Mouse (Mus musculus) hindlimb bud, embryonic 11.5 days (tissue): ENCODE data around the gene Pigk.
"Not testable (repeated sequence)": the region's sequence is repeated elsewhere in the genome, so short reads cannot be mapped to it uniquely, and the experiment has no call there.

Experiments used
- DNase-seq: peaks from one replicate; pipeline ENCODE4 v3.0.0-alpha.2; 2012; ENCODE audit warnings: low read depth, low spot score; ENCODE audit errors: extremely low spot score

Gene Pigk

DNA sequence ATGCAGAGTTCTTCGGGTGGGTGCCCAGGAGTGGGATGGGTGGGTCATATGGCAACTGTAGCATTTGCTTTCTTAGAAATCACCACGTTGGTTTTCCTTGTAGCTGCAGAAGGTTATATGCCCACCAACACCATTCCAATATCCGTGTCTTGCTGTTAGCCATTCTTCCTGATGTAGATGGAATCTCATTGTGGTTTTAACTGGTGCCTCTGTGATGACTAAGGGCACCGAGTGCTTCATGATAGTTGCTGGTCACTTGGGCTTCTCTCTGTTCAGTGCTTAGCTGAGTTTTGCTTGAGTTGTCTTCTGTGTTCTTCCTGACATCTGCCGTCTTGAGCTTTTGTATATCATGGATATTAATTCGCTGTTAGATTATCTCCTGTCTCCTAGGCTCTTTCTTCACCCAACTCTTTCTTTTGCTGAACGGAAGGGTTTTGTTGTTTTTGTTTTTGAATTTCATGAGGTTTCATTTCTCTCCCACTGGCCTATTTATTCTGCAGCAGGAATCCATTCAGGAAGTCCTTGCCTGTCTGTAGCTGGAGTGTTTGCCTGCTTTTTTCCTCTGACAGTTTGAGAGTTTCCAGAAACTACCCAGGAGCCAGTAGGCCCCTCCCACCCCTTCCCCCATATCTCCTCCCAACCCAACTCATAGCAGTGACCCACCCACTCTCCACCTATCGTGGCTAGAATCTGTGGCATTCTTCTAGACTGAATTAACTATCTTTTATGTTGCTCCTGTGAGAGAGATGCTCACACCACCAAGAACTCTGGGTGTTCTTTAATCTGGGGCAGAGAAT, 50.8 kb downstream of the Pigk start:
- DNase-seq, result no peak

DNA sequence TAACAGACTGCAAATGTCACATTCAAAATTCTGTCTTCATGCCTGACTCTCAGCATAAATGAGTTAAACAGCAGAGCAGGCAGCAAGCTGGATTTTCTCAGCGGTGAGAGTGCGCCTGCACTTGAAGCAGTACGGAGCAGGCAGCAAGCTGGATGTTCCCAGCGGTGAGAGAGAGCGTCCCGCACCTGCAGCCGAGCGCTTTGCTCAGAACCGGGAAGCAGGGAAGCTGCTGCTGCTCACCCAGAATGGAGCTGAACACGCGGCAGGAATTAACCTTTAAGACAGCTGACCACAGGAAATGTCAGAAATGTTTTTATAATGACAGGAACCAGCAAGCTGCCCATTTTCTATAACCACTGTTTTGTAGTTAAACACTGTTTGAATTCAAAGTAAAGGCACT, 53.6 kb downstream of the Pigk start:
- no peak for DNase-seq

DNA sequence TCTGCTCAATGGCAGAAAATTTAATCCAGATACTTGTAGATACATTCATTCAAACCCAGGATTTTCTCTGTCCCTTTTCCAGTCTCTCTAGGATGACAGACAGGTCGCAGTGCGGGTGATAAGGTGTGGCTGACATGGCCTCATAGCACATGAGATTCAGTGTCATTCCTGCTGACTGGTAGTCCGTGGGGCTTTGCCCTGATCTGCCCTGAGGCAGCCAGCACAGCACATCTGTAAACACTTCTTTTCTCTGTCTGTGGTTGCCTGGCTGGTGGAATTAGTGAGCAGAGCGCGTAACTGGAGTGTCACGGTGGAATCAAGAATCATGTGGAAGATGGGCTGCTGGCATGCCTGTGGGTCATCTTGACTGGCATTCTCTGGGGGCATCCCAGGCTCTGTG, 56.2 kb downstream of the Pigk start:
- no peak for DNase-seq

DNA sequence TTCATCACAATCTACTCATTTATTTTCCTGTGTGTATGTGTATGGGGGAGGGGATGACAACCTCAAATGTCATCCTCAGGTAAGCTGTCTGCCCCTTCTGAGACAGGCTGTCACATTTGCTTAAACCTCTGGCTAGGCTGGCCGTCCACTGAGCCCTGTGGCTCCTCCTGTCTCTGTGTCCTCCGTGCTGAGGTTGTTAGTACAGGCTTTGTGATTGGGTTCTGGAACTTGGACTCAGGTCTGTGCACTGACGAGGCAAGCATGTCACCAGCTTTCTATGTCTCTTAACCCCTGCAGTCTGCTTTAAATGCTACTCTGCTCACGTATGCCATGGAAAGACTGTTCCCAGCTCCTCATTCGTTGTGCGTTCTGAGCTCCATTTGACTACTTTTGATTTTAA, 62.5 kb downstream of the Pigk start:
- no peak for DNase-seq

DNA sequence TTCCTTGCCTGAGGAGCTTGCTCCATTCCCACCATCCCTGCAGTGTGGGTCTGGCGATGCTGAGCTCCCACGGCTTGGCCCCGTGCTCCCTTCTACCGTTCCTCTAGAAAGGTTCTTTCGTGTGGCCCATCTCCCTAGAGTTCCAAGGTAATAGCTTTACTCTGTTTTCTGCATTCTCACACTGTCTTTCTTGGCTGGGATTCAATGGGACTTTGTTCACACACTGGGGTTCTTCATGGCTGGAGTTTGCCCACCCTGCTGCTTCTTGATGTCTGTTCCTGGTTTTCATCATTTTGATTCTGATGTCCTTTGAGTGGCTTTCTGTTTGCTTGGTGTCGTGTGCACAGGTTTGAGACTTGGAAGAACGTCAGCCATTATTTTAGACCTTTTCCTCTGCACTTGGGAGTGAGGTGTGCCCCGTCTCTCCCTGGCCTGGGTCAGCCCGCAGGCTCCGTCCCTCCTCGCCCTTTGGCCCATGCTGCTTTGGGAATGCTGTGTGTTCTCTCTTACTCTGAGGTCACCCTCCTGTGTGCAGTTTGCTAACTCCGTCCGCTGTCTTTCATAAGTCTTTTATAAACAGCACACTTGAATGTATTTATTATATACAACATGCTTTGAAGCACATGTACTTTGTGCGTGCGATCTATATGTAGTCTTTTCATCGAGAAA, 63.1 kb downstream of the Pigk start:
- no peak for DNase-seq

DNA sequence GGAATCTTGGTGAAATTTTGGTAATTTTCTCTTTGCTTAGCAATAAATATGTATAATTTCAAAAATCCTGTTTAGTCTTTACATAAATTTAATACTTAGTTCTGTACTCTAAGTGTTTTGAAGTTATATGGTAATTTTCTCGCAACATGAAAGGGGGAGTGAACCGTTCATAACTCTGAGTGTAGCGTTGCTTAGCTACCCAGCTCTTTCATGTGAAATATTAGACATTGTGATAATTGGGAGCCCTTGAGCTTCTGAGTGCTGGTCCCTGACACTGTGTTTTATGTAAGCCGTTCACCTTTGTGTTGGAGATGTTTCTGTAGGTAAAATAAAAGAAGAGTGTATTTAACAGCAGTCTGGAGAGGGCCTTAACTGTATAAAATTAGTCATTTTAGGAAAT, 65.9 kb downstream of the Pigk start:
- DNase-seq, result no peak

DNA sequence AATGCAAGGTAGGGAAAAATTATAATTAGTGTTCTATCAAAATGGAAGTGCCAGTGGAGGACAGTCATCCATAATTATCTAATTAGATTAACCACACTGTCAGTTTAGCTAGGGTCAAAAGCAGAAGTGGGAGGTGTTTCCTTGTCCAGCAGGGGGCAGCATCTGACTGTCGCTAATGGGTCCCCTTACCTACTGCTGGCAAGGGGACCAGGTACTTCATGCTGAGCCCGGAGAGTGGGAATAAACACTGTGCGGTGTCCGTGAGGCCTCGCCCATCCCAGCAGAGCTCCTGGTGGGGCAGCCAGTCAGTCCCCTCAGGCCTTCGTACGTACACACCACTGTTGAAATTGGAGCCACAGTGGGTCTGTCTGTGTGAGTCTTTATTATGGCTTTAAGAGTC, 69.9 kb downstream of the Pigk start:
- peak; percentile 52 for DNase-seq

DNA sequence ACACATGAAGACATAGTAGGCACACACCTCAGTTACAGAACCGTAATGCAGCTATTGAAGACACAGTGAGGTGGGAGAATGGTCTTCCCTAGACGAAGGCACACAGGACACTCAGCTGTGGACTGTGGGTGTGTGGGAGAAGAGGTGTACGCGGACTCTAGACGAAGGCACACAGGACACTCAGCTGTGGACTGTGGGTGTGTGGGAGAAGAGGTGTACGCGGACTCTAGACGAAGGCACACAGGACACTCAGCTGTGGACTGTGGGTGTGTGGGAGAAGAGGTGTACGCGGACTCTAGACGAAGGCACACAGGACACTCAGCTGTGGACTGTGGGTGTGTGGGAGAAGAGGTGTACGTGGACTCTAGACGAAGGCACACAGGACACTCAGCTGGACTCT, 70.5 kb downstream of the Pigk start:
- DNase-seq, result not testable (repeated sequence)

DNA sequence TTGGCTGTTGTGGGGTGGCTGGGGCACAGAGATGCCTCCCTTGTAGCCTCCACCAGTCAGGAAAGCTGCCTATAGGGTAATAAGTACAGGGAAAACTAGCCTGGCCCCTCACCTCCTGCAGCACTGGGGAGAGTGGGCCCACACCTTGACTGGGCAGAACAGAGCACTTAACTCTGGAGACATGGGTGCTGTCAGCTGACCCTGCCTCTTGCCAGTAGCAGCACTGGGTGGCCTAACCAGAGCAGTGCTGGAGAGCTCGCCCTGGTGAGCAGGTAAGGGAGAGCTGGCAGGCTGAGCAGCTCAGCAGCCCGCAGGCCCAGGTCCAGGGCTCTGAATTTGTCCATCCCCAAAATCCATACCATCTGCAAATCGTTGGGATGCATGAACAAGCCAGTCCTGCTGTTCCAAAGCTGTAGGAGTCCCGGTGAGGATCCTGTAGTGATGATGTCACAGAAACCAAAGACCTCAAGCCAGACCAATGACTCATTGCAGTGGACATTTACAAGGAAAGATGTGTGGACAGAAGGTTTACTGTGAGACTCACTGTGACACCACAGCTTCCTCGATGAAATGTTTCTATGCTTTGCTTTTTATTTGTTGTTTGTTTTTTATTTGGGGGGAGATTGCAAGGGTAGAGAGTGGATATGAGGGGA, 74.5 kb downstream of the Pigk start:
- DNase-seq, result not testable (repeated sequence)

DNA sequence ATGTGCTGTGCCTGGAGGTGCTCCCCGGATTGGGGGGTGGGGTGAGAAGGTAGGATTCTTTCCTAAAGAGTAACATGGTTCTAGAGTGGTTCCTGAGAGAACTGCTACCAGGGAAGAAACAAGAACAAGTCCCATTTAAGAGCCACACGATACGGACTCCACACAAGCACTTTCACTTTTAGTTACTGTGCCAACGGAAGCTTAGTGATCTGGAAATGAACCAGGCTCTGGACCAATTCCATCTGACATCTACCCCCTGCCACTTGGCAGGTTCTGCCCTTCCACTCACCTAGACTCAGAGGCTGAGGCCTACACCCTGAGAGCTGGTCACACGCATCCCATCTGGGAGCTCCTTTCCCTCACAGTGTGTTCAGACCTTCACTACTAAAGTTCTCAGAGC, 78.7 kb downstream of the Pigk start:
- no peak for DNase-seq

DNA sequence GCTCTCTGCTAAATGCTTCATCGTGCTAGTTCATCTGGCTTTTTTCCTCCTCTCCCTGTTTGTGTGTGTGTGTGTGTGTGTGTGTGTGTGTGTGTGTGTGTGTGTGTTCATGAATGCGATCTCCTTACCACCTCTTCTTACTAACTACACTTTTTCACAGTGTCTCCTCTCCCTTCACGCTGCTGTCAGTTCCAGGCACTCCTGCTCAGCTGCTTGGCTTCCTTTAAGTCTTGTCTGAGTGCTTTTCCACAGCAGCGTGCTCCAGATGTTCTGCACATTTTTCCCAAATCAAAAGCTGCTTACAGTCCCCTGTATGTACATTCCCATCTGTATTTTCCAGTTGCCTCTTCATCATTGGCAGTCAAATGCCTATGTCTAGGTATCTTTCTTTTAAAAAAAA, 79.1 kb downstream of the Pigk start:
- no peak for DNase-seq

DNA sequence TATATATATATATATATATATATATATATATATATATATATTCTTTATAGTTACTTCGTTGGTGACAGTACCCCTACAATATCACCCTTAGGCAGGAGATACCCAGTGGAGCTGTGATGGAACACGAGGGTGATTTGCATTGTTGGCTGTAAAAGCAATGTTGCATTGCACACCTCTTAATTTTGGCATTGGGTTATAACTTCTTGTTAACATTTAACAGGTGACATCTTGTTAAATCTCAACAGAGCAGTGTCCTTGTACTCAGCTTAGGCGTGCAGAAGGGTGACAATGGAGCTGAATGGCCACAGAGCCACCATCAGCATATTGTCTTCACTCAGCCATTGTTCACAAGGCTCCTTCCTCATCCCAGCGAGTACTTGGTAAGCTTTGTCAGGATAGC, 82.3 kb downstream of the Pigk start:
- no peak for DNase-seq

DNA sequence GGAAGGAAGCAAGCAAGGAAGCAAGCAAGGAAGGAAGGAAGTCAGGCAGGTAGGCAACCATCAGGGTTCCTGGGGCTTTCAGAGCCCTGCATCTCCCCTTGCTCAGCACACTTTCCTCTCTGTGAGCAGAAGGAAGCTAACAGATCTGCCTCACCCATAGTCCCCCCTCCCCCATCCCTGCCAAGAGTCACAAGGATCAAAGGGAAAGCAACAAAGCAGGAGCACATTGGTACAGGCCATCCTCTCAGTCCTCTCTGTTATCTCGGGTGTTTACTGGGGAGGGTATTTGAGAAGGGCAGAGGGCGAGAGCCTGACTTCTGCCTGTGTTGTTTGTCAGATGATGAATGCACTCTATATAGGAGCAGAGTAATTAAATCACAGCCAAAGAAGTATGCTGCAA, 83.5 kb downstream of the Pigk start:
- DNase-seq, result no peak

DNA sequence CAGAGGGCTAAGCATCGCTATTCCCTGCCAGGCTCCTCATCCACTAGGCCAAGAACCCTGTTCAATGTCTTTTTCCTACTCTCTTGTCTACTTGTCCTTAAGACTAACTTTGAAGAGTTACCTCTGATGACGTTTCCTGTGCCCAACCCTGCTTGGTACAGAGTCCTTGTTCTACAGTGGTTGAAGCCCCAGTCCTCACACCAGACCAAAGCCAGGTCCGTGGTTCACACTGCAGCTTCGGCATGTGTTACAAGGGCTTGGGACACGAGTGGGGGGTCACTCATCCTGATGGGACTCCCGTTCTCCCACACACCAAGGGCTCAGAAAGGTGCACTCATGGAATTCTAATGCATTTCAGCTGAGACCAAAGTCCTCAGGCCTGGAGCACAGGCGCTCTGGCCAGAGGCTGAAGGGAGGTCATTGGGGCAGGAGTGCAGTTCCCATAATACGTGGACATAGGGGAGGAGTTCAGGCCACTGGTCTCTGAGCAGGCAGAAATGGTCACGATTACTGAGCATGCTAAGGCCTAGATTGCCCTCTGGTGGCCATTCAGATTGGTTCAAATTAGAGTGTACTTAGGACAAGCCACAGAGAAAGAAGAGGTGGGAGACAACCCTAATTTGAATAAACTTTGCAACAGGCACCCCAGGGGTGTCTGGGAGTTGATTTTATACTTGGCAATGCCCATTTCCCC, 86.0 kb downstream of the Pigk start:
- DNase-seq, result no peak

DNA sequence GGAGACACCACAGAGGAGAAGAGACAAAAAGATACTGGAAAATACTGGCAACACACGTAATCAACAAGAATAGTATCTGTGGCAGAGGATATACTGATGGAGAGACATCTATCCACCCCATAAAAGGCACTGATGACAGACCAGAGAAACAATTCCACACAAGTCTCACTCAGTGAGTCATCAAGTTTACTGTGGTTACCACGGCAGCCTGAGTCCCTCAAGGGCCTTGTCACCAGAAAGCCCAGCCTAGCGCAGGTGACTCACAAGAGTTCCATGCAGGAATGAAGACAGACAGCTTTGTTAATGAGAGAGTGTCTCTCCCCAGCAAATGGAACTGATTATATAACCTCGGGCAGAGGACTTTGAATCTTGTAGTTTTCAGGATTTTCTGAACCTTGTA, 100.0 kb downstream of the Pigk start:
- no peak for DNase-seq

DNA sequence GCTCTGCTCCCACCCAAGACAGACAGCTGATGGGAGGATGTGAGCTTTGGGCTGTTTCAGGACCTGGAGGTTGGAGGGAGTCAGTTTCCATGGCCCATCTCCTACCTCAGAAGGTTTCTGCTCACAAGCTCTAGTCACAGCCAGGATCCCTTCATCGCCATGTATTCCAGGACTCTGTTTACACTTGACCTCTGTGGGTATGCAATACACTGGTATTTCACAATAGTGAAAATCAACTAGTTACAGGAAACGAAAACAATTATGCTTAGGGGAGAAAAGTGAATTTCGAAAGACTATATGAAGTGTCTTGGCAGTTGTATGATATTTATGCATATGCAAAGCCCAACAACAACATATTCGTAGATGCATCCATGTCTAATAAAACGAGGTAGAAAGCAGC, 101.2 kb downstream of the Pigk start:
- DNase-seq, result no peak

DNA sequence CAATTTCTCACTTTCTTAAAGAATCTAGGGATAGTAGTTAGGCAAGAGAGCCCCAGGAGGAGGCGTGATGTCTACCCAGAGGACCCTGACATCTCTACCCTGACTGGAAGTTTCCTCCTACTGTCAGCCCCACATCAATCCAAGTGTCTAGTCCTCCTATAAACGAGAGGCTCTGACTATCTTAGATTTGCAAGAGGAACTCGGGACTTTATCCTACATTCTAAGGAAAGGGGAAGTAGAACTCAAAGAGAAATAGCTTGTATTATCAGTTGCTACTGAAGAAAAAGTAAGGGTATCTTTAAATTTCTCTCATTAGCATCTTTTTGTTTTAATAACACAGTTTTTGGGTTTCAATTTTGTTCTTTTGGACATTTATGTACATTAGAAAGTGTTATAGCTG, 106.5 kb downstream of the Pigk start:
- no peak for DNase-seq

DNA sequence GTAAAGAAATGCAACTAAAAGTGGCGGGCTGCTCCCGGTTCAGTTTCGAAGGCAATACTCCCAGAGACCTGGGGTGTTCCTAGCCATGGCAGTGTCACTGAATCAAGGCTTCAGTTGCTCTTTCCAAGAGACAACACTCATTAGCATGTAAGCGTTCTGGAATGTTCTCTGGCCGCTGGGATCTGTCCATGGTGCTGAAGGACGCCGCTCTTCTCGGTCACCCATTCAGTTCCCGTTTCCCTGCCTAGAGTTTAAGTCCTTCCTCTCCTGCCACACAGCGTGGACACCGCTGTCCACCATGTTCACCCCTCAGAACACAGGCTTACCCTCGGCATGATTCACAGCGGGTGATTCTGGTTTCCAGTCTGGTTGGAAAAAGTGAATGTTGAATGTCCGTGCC, 107.3 kb downstream of the Pigk start:
- DNase-seq, result peak; percentile 35

DNA sequence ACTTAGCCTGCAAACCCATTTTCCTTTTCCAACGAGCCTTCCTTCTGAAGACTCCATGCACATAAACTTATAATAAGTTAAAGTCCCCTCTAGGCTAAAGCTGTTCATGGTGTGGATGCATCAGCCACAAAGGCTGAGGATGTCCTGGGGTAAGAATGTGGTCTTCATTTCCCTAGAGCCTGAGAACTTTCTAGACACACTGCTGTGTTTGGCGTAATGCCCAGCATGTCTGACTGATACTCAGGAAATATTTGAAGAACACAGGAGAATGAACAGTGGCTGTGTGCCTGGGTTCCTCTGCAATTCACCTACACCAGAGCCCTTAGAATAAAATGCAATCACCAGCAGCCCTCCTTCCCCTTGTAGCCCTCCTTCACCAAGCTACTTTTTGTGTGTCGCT, 117.5 kb downstream of the Pigk start:
- no peak for DNase-seq

DNA sequence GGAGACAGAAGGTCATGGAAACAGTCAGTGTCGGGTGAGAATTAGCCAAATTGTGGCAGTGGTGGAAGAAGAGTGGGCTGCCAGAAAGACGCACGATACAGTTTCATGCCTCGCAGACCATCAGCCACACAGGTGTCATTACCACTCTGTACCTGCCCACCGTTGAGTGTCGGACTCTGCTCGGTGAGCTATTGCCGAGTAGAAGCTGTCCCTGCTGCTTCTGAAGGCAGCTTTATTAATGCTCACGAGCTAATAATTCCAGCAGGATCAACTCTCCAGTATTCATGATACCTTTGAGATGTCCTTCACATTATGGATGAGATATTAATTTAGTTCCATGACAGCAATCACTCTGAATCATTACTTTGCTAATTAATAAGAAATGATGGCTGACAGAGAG, 118.1 kb downstream of the Pigk start:
- no peak for DNase-seq

DNA sequence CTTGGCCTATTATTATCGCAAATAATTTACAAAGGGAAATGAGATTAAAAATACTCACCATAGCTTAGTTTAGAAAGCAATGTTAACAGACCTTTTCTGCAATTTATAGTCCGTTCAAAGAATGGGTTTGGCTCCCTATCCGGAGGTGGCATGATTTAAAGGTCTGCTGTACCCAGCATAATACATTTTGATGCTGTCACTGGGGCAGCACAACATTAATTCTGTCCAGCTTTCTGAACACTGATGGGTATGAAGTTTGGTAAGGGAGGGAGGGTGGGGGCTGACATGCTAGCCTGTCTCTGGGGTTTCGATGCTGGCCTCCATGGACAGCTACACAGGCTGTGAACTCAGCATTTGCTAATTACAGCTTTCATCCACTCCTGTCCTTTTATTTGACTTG, 118.5 kb downstream of the Pigk start:
- DNase-seq, result no peak

DNA sequence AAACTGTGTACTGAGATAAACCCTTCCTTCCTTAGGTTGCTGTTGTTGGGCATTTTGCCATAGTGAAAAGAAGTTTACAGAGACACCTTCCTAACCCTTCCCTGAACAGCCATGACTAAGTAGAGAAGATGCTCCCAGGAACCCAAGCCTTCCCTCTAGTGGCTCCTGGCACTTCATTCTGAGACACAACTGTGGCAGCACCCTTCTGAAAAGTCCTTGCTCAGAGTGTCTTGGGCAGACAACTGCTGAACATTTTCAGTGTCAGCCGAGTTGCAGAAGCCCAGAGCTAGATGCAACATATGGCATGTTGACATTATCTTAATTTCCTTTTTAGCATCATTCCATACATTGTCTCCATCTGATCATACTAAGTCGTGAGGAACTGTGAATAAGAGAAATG, 123.5 kb downstream of the Pigk start:
- DNase-seq, result no peak
